Mouse (Mus musculus): ENCODE data around the gene Atp6v0a4. TPM values are rescaled to one million over a fixed set of nuclear protein-coding genes. Genes with fewer than 3 reads are reported as not detected.
A peak's percentile ranks its signal among the peaks of the same experiment; 100 is the strongest.

Gene Atp6v0a4
- polyA plus RNA-seq (2014; fragmentation: Nextera tagmentation; extraction: Ambion mirVana) = not detected in 2 replicates

DNA sequence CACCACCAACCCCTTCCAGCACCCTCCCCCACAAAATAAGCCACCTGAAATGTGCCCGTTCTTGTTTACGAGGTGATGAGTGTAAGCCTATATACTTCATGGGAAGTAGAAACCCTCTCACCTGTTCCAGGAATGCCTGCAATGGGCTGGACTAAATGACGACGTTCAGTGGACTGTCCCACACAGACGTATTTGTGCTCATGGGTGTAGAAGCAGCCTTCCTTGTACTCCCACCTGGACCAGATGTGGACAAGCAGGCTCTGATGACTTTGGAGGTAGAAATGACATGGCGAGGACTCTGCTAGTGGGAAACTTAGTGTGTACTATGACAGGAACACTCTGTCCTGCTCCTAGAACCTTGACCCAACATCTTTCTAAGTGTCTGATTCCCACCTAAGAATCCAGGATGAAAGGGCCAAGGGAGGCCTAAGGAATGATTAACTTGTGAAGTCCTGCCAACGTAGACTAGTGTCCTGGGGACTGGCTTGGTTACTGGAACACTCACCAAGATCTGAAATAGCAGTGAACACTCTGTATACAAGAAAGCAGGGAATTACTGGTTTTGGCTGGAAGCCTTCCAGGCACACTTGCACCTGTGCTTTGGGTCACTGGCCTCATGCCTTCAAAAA lies at the start of gene Atp6v0a4:
TSS of gene Atp6v0a4 (minus strand) at position 380 of the 629 bp plus-strand sequence.
- 88% methylated on average over 7 of the region's 7 CpGs for WGBS
- H3K9ac ChIP-seq (ENCODE audit: low read length) = no peak within 1 kb of the TSS
- no peak within 1 kb of the TSS for H3K4me3 ChIP-seq (ENCODE audit: low read depth, low read length)
- no peaks in the 10 kb centered on the region; the same call in 1 of the 2 replicates for H3K36me3 ChIP-seq (ENCODE audit: control insufficient read depth, insufficient read depth, low read length)
- no peaks in the 10 kb centered on the region for H3K4me1 ChIP-seq (replicated peaks; ENCODE audit: control insufficient read depth, insufficient read depth, low read length)
- no peak for ATAC-seq (replicated peaks; ENCODE audit: low FRiP score)
- no peak for DNase-seq (ENCODE audit: low spot score)
- no peaks in the 10 kb centered on the region for H3K27me3 ChIP-seq (ENCODE audit: control insufficient read depth, insufficient read depth, low read length)
- no peak within 1 kb of the TSS for H3K27ac ChIP-seq (ENCODE audit: low read depth, low read length)
- H3K9me3 ChIP-seq (ENCODE audit: control insufficient read depth, low read length) = no peaks in the 10 kb centered on the region
- no peak within 1 kb of the TSS for H3K4me2 ChIP-seq (ENCODE audit: low read depth, low read length, severe bottlenecking)

DNA sequence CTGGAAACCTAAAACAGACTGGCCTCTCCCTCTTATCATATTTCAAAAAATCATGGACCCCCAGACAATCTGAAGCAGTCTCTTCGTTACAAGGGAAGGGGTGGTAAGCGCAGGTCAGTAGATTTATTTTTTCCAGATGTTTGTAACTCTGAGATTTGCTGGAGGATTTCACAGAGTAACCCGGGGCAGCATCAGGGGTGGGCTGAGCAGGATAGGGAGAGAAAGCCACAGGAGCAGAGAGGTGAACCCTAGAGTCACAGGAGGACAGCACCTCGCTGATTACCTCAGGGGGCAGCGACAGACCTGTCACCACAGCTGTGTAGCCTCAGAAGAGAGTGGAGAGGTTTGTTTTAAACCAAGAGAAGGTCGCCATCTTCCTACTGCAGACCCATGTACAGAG lies 41.0 kb upstream of the Atp6v0a4 start:
- H3K27me3 ChIP-seq (ENCODE audit: control insufficient read depth, insufficient read depth, low read length) = no peaks in the 10 kb centered on the region
- H3K27ac ChIP-seq (ENCODE audit: low read depth, low read length) = no peak overlapping the region
- no peak overlapping the region for H3K4me2 ChIP-seq (ENCODE audit: low read depth, low read length, severe bottlenecking)
- no peak overlapping the region for H3K9ac ChIP-seq (ENCODE audit: low read length)
- WGBS = 82% methylated on average over 6 of the region's 6 CpGs
- no peak overlapping the region for H3K4me3 ChIP-seq (ENCODE audit: low read depth, low read length)
- ATAC-seq (replicated peaks; ENCODE audit: low FRiP score) (no peak), DNase-seq (ENCODE audit: low spot score) (no peak)
- peaks cover under 1% of the 10 kb centered on the region; the same call in 1 of the 2 replicates for H3K36me3 ChIP-seq (ENCODE audit: control insufficient read depth, insufficient read depth, low read length)
- no peaks in the 10 kb centered on the region for H3K9me3 ChIP-seq (ENCODE audit: control insufficient read depth, low read length)
- no peaks in the 10 kb centered on the region for H3K4me1 ChIP-seq (replicated peaks; ENCODE audit: control insufficient read depth, insufficient read depth, low read length)

DNA sequence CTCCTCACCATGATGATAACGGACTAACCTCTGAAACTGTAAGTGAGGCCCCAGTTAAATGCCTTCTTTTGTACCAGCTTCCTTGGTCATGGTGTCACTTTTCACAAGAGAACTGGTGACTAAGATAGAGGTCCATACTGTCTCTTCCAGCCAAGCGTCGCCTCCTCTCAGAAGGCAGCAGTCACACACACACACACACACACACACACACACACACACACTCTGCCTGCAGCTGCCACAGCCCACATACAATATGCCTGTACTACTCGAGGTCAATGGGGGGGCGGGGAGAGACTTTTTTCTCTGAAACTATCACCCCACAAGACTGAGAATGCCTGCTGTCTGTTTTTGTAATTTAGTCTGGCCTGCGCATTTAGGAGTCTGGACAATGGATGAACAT lies 40.3 kb upstream of the Atp6v0a4 start:
- no peaks in the 10 kb centered on the region for H3K9me3 ChIP-seq (ENCODE audit: control insufficient read depth, low read length)
- no peak overlapping the region for H3K4me2 ChIP-seq (ENCODE audit: low read depth, low read length, severe bottlenecking)
- ATAC-seq (replicated peaks; ENCODE audit: low FRiP score) (no peak), DNase-seq (ENCODE audit: low spot score) (no peak)
- H3K27me3 ChIP-seq (ENCODE audit: control insufficient read depth, insufficient read depth, low read length) = no peaks in the 10 kb centered on the region
- no peaks in the 10 kb centered on the region for H3K36me3 ChIP-seq (ENCODE audit: control insufficient read depth, insufficient read depth, low read length)
- no peak overlapping the region for H3K27ac ChIP-seq (ENCODE audit: low read depth, low read length)
- no peak overlapping the region for H3K4me3 ChIP-seq (ENCODE audit: low read depth, low read length)
- no peaks in the 10 kb centered on the region for H3K4me1 ChIP-seq (replicated peaks; ENCODE audit: control insufficient read depth, insufficient read depth, low read length)
- 85% methylated on average over 6 of the region's 6 CpGs for WGBS
- no peak overlapping the region for H3K9ac ChIP-seq (ENCODE audit: low read length)

DNA sequence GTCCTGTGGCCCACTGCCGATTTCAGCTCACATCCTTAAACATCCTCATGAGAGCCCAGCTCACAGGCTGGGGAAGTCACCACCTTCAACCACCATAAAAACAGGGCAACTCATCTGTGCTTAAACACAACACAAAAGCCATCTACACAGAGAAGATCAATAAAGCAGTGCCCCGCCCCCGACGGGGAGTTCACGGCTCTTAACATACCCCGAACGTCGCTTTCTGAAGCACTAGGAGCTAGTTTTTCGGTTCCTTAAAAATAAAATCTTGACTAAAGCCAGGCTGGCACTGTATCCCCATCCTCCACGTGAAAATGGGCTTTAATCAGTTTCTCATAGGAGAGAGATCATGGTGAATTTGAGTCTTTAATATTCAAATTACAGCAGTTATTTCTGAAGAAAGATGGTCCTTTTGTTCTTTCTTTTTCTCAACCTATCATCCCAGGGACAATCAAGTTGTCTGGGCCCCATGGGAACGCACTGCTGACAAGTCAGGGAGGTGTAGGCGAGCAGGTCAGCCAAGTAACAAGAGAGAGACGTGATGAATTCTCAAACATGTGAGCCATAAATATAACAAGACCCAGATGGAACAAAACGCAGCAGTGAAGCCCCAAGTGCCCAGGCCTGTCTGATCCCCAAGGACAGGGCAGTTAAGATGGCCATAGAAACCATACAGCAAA lies 38.6 kb upstream of the Atp6v0a4 start:
- no peak overlapping the region for H3K27ac ChIP-seq (ENCODE audit: low read depth, low read length)
- no peaks in the 10 kb centered on the region for H3K4me1 ChIP-seq (replicated peaks; ENCODE audit: control insufficient read depth, insufficient read depth, low read length)

DNA sequence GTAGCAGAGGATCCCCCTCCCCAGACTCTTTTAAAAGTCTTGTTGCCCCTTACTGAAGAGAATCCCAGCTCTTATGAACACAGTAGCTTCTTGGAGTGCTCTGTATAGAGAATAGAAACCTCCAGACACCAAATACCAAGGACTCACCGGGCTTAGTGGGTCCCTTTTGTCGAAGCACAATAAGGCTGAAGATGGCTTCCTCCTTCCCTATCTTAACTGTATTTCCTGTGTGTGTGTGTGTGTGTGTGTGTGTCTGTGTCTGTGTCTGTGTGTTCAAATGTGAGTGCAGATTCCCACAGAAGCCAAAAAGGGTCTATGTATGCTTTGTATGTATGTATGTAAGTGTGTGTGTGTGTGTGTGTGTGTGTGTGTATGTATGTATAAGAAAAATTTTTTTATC lies 36.2 kb upstream of the Atp6v0a4 start:
- no peak overlapping the region for H3K27ac ChIP-seq (ENCODE audit: low read depth, low read length)

More for the DNA sequence above, 38.6 kb upstream of the Atp6v0a4 start:
- Histone ChIP-seq H3K9me3 (ENCODE audit: control insufficient read depth, low read length) (no peaks in the 10 kb centered on the region), H3K4me3 (ENCODE audit: low read depth, low read length) (no peak overlapping the region), H3K27me3 (ENCODE audit: control insufficient read depth, insufficient read depth, low read length) (no peaks in the 10 kb centered on the region), H3K36me3 (ENCODE audit: control insufficient read depth, insufficient read depth, low read length) (no peaks in the 10 kb centered on the region), H3K9ac (ENCODE audit: low read length) (no peak overlapping the region), H3K4me2 (ENCODE audit: low read depth, low read length, severe bottlenecking) (no peak overlapping the region)
- ATAC-seq (replicated peaks; ENCODE audit: low FRiP score) (no peak), DNase-seq (ENCODE audit: low spot score) (no peak)
- WGBS = 77% methylated on average over 14 of the region's 14 CpGs

DNA sequence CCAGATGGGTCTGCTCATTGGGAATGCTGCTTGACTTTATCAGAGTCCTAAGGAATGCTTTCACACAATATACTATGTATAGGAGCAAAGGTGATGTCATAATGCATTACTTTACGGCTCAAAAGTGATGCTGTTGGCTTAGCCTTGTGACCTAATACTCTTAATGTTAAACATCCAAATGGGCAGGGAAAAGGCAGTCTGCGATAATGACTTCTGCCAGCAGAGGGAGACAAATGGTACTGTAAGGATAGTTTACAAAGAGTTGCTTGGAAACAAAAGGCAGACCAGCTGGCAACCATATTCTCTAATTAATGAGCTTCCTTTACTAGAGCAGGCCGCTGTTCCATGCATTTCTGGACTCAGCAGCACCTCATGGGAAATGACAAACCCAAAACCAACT lies 35.7 kb upstream of the Atp6v0a4 start:
- WGBS = 12% methylated on average over 3 of the region's 3 CpGs
- no peaks in the 10 kb centered on the region for H3K27me3 ChIP-seq (ENCODE audit: control insufficient read depth, insufficient read depth, low read length)
- no peak overlapping the region for H3K27ac ChIP-seq (ENCODE audit: low read depth, low read length)
- H3K4me2 ChIP-seq (ENCODE audit: low read depth, low read length, severe bottlenecking) = no peak overlapping the region
- H3K36me3 ChIP-seq (ENCODE audit: control insufficient read depth, insufficient read depth, low read length) = no peaks in the 10 kb centered on the region
- H3K9ac ChIP-seq (ENCODE audit: low read length) = no peak overlapping the region; the same call in 1 of the 2 replicates
- ATAC-seq (replicated peaks; ENCODE audit: low FRiP score) (peak; percentile 47), DNase-seq (ENCODE audit: low spot score) (peak; percentile 87)
- no peaks in the 10 kb centered on the region for H3K4me1 ChIP-seq (replicated peaks; ENCODE audit: control insufficient read depth, insufficient read depth, low read length)
- H3K4me3 ChIP-seq (ENCODE audit: low read depth, low read length) = no peak overlapping the region
- H3K9me3 ChIP-seq (ENCODE audit: control insufficient read depth, low read length) = no peaks in the 10 kb centered on the region

More for the DNA sequence above, 36.2 kb upstream of the Atp6v0a4 start:
- Histone ChIP-seq H3K27me3 (ENCODE audit: control insufficient read depth, insufficient read depth, low read length) (no peaks in the 10 kb centered on the region), H3K36me3 (ENCODE audit: control insufficient read depth, insufficient read depth, low read length) (no peaks in the 10 kb centered on the region), H3K4me2 (ENCODE audit: low read depth, low read length, severe bottlenecking) (no peak overlapping the region), H3K9me3 (ENCODE audit: control insufficient read depth, low read length) (no peaks in the 10 kb centered on the region), H3K4me3 (ENCODE audit: low read depth, low read length) (no peak overlapping the region), H3K9ac (ENCODE audit: low read length) (no peak overlapping the region; the same call in 1 of the 2 replicates), H3K4me1 (replicated peaks; ENCODE audit: control insufficient read depth, insufficient read depth, low read length) (no peaks in the 10 kb centered on the region)
- ATAC-seq (replicated peaks; ENCODE audit: low FRiP score) (no peak), DNase-seq (ENCODE audit: low spot score) (no peak)
- 76% methylated on average over 2 of the region's 2 CpGs for WGBS

DNA sequence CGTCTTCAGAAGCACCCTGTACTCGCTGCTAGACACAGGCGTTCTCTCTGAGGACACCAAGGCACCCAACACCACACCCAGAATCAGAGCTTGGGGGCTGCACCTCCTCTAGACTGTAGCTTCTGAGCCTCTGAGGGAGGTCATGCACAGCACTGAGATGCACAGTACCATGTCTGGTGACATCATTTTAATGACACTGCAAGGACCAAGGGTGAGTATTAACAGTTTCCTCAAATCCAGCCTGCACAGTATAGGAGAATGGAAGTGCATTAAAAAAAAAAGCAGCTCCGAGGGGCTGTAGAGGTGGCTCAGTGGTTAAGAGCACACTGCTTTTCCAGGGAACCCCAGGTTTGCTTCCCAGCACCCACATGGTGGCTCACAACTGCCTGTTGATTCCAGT lies 35.2 kb upstream of the Atp6v0a4 start:
- Histone ChIP-seq H3K4me2 (ENCODE audit: low read depth, low read length, severe bottlenecking) (no peak overlapping the region), H3K4me3 (ENCODE audit: low read depth, low read length) (no peak overlapping the region), H3K9ac (ENCODE audit: low read length) (no peak overlapping the region), H3K36me3 (ENCODE audit: control insufficient read depth, insufficient read depth, low read length) (no peaks in the 10 kb centered on the region), H3K4me1 (replicated peaks; ENCODE audit: control insufficient read depth, insufficient read depth, low read length) (no peaks in the 10 kb centered on the region), H3K27ac (ENCODE audit: low read depth, low read length) (no peak overlapping the region), H3K27me3 (ENCODE audit: control insufficient read depth, insufficient read depth, low read length) (no peaks in the 10 kb centered on the region), H3K9me3 (ENCODE audit: control insufficient read depth, low read length) (no peaks in the 10 kb centered on the region)
- DNase-seq (ENCODE audit: low spot score) = no peak
- 88% methylated on average over 4 of the region's 4 CpGs for WGBS
- no peak for ATAC-seq (replicated peaks; ENCODE audit: low FRiP score)

DNA sequence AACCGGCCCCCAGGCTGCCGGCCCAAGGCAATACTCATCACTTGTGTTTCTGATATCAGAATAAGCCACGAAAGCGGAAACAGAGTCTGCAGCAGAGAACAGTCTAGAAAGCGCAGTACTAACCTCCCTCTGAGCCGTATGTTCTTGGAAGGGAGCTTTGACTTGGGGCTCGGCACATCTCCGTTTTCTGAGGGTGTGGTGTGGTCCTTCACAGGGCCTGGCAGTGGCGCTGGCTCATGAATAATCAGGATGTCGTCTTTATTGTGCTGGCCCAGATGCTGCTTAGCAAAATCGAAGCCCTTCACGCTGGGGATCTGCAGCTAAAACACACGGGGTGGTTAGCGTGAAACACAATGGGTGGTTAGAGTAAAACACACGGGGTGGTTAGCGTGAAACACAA lies 33.5 kb upstream of the Atp6v0a4 start:
- no peak; the same call in 1 of the 2 replicates for ATAC-seq (replicated peaks; ENCODE audit: low FRiP score)
- no peaks in the 10 kb centered on the region for H3K9me3 ChIP-seq (ENCODE audit: control insufficient read depth, low read length)
- no peak overlapping the region for H3K27ac ChIP-seq (ENCODE audit: low read depth, low read length)
- no peak for DNase-seq (ENCODE audit: low spot score)
- H3K4me3 ChIP-seq (ENCODE audit: low read depth, low read length) = no peak overlapping the region
- no peaks in the 10 kb centered on the region for H3K27me3 ChIP-seq (ENCODE audit: control insufficient read depth, insufficient read depth, low read length)
- H3K4me1 ChIP-seq (replicated peaks; ENCODE audit: control insufficient read depth, insufficient read depth, low read length) = no peaks in the 10 kb centered on the region
- WGBS = 77% methylated on average over 16 of the region's 16 CpGs
- H3K9ac ChIP-seq (ENCODE audit: low read length) = no peak overlapping the region
- no peaks in the 10 kb centered on the region for H3K36me3 ChIP-seq (ENCODE audit: control insufficient read depth, insufficient read depth, low read length)
- no peak overlapping the region for H3K4me2 ChIP-seq (ENCODE audit: low read depth, low read length, severe bottlenecking)

DNA sequence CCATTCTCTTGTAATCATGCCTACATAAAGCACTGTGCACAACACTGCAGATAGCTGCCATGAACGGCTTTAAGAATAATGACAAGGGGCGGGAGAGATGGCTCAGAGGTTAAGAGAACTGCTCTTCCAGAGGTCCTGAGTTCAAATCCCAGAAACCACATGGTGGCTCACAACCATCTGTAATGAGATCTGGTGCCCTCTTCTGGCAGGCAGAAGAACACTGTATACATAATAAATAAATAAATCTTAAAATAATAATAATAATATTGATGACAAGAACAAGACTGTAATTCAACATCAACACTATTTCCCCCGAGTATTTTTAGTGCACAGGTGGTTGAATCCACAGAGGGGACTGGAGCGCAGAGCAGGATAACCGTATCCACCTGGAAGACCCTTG lies 31.8 kb upstream of the Atp6v0a4 start:
- no peak overlapping the region for H3K27ac ChIP-seq (ENCODE audit: low read depth, low read length)
- DNase-seq (ENCODE audit: low spot score) = no peak
- ATAC-seq (replicated peaks; ENCODE audit: low FRiP score) = no peak
- WGBS = 91% methylated on average over 5 of the region's 5 CpGs
- no peaks in the 10 kb centered on the region for H3K9me3 ChIP-seq (ENCODE audit: control insufficient read depth, low read length)
- H3K4me3 ChIP-seq (ENCODE audit: low read depth, low read length) = no peak overlapping the region
- no peaks in the 10 kb centered on the region for H3K27me3 ChIP-seq (ENCODE audit: control insufficient read depth, insufficient read depth, low read length)
- H3K4me2 ChIP-seq (ENCODE audit: low read depth, low read length, severe bottlenecking) = no peak overlapping the region
- no peaks in the 10 kb centered on the region for H3K4me1 ChIP-seq (replicated peaks; ENCODE audit: control insufficient read depth, insufficient read depth, low read length)
- no peak overlapping the region for H3K9ac ChIP-seq (ENCODE audit: low read length)
- H3K36me3 ChIP-seq (ENCODE audit: control insufficient read depth, insufficient read depth, low read length) = no peaks in the 10 kb centered on the region
